Mouse (Mus musculus) embryonic fibroblast, embryonic 13.5 days (primary cell): ENCODE data around the gene Cdc42ep1.

ENCODE experiments used
- CTCF ChIP-seq: IDR thresholded peaks from 2 replicates; pipeline ENCODE4 v1.5.1; 2011; ENCODE audit warnings: mild to moderate bottlenecking, control low read depth, low read length, moderate library complexity, borderline replicate concordance; ENCODE audit not compliant: insufficient read depth
- POLR2A ChIP-seq: IDR thresholded peaks from 2 replicates; pipeline ENCODE4 v1.6.1; 2011; ENCODE audit warnings: low read depth, mild to moderate bottlenecking, control low read depth, low read length, moderate library complexity

DNA sequence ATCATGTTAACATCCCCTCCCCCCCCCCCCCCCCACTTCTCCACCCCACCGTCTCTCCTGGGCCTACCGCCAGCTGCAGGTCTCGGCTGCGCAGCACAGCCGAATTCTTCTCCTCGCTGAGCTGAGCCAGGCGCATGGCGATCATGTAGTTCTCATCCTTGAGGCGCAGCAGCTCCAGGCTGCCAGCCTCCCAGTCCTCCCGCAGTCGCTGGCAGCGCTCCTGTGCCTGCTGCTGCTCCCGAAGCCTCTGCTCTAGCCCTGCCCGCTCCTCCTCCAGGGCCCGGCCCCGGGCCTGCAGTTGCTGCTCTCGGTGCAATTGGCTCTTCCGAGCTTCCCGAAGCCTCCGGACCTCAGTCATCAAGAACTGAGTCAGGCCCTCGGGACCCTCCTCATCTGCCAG, 43.4 kb upstream of the Cdc42ep1 start:
- TF ChIP-seq CTCF (no peak), POLR2A (no peak)
